Mouse (Mus musculus) macrophage (primary cell): ENCODE measurements around the gene Apoa4. TPM values are rescaled to one million over a fixed set of nuclear protein-coding genes. Genes with fewer than 3 reads are reported as not detected.

Experiments
- H3K27ac ChIP-seq: fragments of 350-480 bp; formaldehyde crosslinking; 2 replicates; pipeline ENCODE4 v1.9.0; 2021
- H3K36me3 ChIP-seq: fragments of 350-480 bp; formaldehyde crosslinking; 2 replicates; pipeline ENCODE4 v1.9.0; 2021; ENCODE audit errors: inconsistent target
- H3K4me3 ChIP-seq: fragments of 350-480 bp; formaldehyde crosslinking; 2 replicates; pipeline ENCODE4 v1.9.0; 2021; ENCODE audit errors: inconsistent target
- H3K79me2 ChIP-seq: fragments of 350-480 bp; formaldehyde crosslinking; 2 replicates; pipeline ENCODE4 v1.9.0; 2021; ENCODE audit errors: inconsistent target
- WGBS: methylation state at CpG from one replicate; pipeline ENCODE4 v1.1.7; 2026; ENCODE audit warnings: inconsistent platforms; ENCODE audit not compliant: missing documents; 5-methylcytosine and 5-hydroxymethylcytosine counted together
- polyA plus RNA-seq: library from polyadenylated mRNA; stranded (reverse); fragments of 250-400 nt; gene quantifications from 3 replicates; pipeline ENCODE4 v1.2.4, GENCODE M21; 2018; ENCODE audit warnings: inconsistent platforms

Apoa4 gene
- polyA plus RNA-seq, 1 experiment from 2014 or later, result not detected

DNA sequence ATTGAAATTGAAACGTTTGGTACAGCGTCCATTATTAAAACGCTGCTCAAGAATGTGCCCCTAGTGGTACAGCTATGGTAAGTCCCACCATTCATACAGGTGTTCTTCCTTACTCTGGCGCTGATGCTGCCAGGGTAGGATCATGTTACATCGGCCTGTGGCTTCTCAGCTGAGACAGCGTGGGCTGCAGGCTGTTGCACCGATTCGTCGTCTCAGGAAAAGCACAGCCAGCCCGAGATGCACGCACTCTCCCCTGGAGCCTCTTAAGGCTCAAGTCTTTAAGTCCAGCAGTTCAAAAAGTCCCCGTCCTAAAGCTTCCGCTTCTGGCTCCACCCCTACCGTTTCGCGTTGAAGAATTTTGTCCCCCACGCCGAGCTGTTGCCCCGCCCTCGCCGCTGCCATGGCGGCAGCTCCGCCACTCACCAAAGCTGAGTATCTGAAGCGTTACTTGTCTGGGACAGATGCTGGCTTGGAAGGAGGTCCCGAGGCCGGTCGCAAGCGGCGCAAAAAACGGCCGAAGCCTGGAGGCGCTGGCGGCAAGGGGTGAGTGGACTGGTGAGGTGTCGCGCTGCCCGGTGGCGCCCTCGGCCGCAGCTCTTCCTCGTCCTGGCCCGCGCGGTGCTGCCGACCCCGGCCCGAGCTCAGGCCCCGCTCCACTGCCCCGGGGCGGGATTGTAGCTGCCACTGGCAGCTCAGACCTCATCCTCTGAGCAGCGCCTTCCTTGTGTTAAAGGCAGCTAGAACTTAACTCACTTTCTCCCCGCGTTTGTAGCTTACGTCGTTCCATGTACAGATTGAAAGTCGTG, 42.3 kb downstream of the Apoa4 start, which contains the start of gene Bud13:
Gene Bud13 (plus strand): TSS at position 378 of the 806 bp plus-strand sequence.
- under 1% methylated on average over 54 of the region's 55 CpGs for WGBS
- peaks cover 20% of the 10 kb centered on the region for H3K79me2 ChIP-seq
- peak within 1 kb of the TSS; percentile 69 for H3K4me3 ChIP-seq
- peak within 1 kb of the TSS; percentile 42 for H3K27ac ChIP-seq
- H3K36me3 ChIP-seq, result peaks cover 39% of the 10 kb centered on the region

Other genes starting within 250 kb of the Apoa4 start
- gene Pafah1b2, start 228.0 kb upstream of the Apoa4 start, polyA plus RNA-seq, result 39.7 to 51.8 TPM (median 44.3 TPM) in 3 replicates
- gene Sik3, start 227.9 kb upstream of the Apoa4 start, polyA plus RNA-seq, result 23.4 to 34.1 TPM (median 27.7 TPM) in 3 replicates
- not detected in 3 replicates for gene Apoa1, start 12.1 kb upstream of the Apoa4 start, polyA plus RNA-seq
- gene Apoc3, start 5.1 kb upstream of the Apoa4 start, polyA plus RNA-seq, result not detected in 3 replicates
- not detected in 3 replicates for gene Apoa5, start 27.9 kb downstream of the Apoa4 start, polyA plus RNA-seq
- gene Zpr1, start 32.4 kb downstream of the Apoa4 start, polyA plus RNA-seq, result 23.0 to 37.5 TPM (median 26.9 TPM) in 3 replicates
- 9.0 to 26.1 TPM (median 11.5 TPM) in 3 replicates for gene Bud13, start 42.3 kb downstream of the Apoa4 start, polyA plus RNA-seq
- gene 4931429L15Rik, start 79.3 kb downstream of the Apoa4 start, polyA plus RNA-seq, result not detected in 3 replicates